Mouse (Mus musculus): ENCODE data around the gene Pklr. TPM values are rescaled to one million over a fixed set of nuclear protein-coding genes. Genes with fewer than 3 reads are reported as not detected.

The Pklr gene
- total and polyA plus RNA-seq, 3 experiments: 53.2 to 185 (median 133) TPM

- TF ChIP-seq TAL1 (IDR thresholded peaks at IDR 0.05; ENCODE audit: low read length): no peak
- peak; percentile 74 for TF ChIP-seq SIN3A (IDR thresholded peaks at IDR 0.05; ENCODE audit: low read length)
- peak in 1 of 2 experiments; percentile 4; a peak in 1 of 4 replicates for TF ChIP-seq EP300 (IDR thresholded peaks at IDR 0.05; ENCODE audit: low read depth in 1 of 2, low read length in 2 of 2)
- no peak for TF ChIP-seq USF2 (IDR thresholded peaks at IDR 0.05; ENCODE audit: borderline replicate concordance in 1 of 2, insufficient read depth in 1 of 2, low read depth in 1 of 2, low read length in 2 of 2)
- TF ChIP-seq NELFE (IDR thresholded peaks at IDR 0.05; ENCODE audit: low read depth, low read length): peak; percentile 34
- TF ChIP-seq MAFK (IDR thresholded peaks at IDR 0.05; ENCODE audit: borderline replicate concordance, low read depth, low read length): no peak
- peak; percentile 70 for TF ChIP-seq MXI1 (IDR thresholded peaks at IDR 0.05; ENCODE audit: low read depth, low read length)
- TF ChIP-seq RAD21 (IDR thresholded peaks at IDR 0.05; ENCODE audit: low read depth, low read length): peak; percentile 80
- no peak for TF ChIP-seq CHD2 (IDR thresholded peaks at IDR 0.05; ENCODE audit: low read length)
- no peak for TF ChIP-seq GATA1 (IDR thresholded peaks at IDR 0.05; ENCODE audit: low read depth, low read length)
These were observed 45.0 kb upstream of the Pklr start (continued) for GRCm38 (mm10) chr3:89090694-89091655.

- Histone ChIP-seq H3K79me2 (ENCODE audit: control insufficient read depth, insufficient read depth, low read length, poor library complexity) (peaks cover 2% of the 10 kb centered on the region), H3K9me3 (replicated peaks; ENCODE audit: insufficient read depth, low read length) (no peaks in the 10 kb centered on the region), H3K36me3 (ENCODE audit: control insufficient read depth in 1 of 2, insufficient read depth in 2 of 2, low read length in 2 of 2) (peaks cover 0 to 11% of the 10 kb centered on the region in 2 experiments; a peak in 2 of 4 replicates), H3K4me1 (ENCODE audit: control insufficient read depth in 1 of 2, insufficient read depth in 2 of 2, low read length in 2 of 2) (peaks cover 3 to 26% of the 10 kb centered on the region in 2 experiments; a peak in 3 of 4 replicates), H3K4me3 (ENCODE audit: control insufficient read depth in 1 of 2, insufficient read depth in 1 of 2, low read depth in 2 of 2, low read length in 2 of 2) (peak overlapping the region in 1 of 2 experiments; percentile 75; a peak in 2 of 4 replicates), H3K9ac (ENCODE audit: control insufficient read depth, low read depth, low read length, poor library complexity, severe bottlenecking) (no peak overlapping the region), H3K27ac (ENCODE audit: control insufficient read depth, low read depth, low read length) (no peak overlapping the region), H3K27me3 (ENCODE audit: control insufficient read depth in 1 of 2, insufficient read depth in 2 of 2, low read length in 2 of 2) (no peaks in the 10 kb centered on the region)
- TF ChIP-seq KAT2A (conservative IDR thresholded peaks at IDR 0.05; ENCODE audit: low read depth, low read length) (no peak), SIN3A (IDR thresholded peaks at IDR 0.05; ENCODE audit: low read length) (0 out of 2 replicates have a peak, but pooled peaks have one; percentile 17), TCF12 (IDR thresholded peaks at IDR 0.05; ENCODE audit: low read depth, low read length) (no peak), ZKSCAN1 (IDR thresholded peaks at IDR 0.05; ENCODE audit: low read depth, low read length) (no peak), MAFK (IDR thresholded peaks at IDR 0.05; ENCODE audit: borderline replicate concordance, low read depth, low read length) (no peak)
- DNase-seq (ENCODE audit: low read depth, low spot score): no peak
These were observed 44.0 kb upstream of the Pklr start for GRCm38 (mm10) chr3:89091811-89092508.

Data from MEL (cell line).